Mouse (Mus musculus): Measurements from ENCODE around the gene Slc6a16.

- no peak for TF ChIP-seq POLR2A (IDR thresholded peaks at IDR 0.05; ENCODE audit: insufficient read length, low read depth)
- no peak for TF ChIP-seq USF1 (IDR thresholded peaks at IDR 0.05; ENCODE audit: low read depth)
- TF ChIP-seq TCF3 (IDR thresholded peaks at IDR 0.05; ENCODE audit: insufficient read length, low read depth), result no peak
Measured at GRCm38 (mm10) chr7:45235656-45236180, 5.2 kb upstream of the Slc6a16 start.
